Mouse (Mus musculus): Measurements from ENCODE around the gene Ltbr.

DNA sequence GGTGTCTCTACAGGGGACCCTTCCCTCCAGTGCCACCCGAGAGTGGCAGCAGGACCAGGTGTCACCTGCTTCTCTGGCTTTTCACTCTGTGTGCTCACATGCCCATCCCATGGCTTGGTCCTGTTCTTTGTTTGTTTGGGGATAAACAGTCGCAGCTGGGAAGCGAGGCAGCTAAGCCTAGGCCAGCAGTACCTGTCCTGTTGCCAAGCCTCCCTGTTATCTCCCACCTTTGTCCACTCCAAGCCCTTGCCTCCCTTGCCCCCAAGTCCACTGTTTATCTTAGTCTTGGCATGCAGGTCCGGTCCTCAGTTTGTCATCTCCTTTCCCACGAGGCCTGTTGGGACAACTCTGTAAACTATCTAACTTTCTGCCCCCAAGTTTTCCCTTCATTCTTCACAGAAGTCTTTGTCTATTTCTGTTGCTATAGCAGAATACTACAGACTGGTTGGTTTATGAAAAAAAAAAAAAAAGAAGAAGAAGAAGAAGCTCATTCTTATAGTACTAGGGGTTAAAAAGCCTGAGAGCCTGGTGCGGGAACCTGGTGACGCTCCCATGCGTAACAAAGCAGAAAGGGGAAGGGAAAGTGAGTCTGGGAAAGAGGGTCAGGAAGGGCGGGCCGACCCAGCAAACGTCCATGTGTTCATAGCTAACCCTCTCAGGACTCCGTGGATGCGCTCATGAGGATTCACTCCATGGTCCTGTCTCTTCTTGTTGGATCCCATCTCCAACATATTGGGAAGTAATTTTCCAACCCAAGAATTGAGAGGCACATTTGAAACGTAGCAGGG, 19.6 kb upstream of the Ltbr start:
- TF ChIP-seq POLR2A (IDR thresholded peaks at IDR 0.05; ENCODE audit: insufficient read depth, low read depth, low read length): no peak
- TF ChIP-seq CTCF (IDR thresholded peaks at IDR 0.05; ENCODE audit: insufficient read depth, low read depth, low read length): no peak
